Mouse (Mus musculus) limb, embryonic 15.5 days (tissue): ENCODE results near the gene Krt78. TPM values are rescaled to one million over a fixed set of nuclear protein-coding genes. Genes with fewer than 3 reads are reported as not detected.

Experiments used
- ATAC-seq: fragments of 200-750 bp; cut with Nextera tagmentation; 2 replicates; pipeline ENCODE4 v1.8.0; 2017; ENCODE audit warnings: low read depth, moderate TSS enrichment; ENCODE audit not compliant: insufficient number of reproducible peaks, low FRiP score, low TSS enrichment
- H3K27ac ChIP-seq: fragments of 300-500 bp; sonication (generic); 2 replicates; pipeline ENCODE4 v1.5.1; 2015; ENCODE audit warnings: moderate library complexity, mild to moderate bottlenecking, inconsistent platforms
- H3K27me3 ChIP-seq: fragments of 300-500 bp; sonication (generic); 2 replicates; pipeline ENCODE4 v1.6.1; 2015; ENCODE audit warnings: inconsistent platforms
- H3K36me3 ChIP-seq: fragments of 300-500 bp; sonication (generic); 2 replicates; pipeline ENCODE4 v1.6.1; 2015; ENCODE audit warnings: inconsistent platforms
- H3K4me1 ChIP-seq: fragments of 300-500 bp; sonication (generic); 2 replicates; pipeline ENCODE4 v1.6.1; 2015; ENCODE audit warnings: inconsistent platforms
- H3K4me2 ChIP-seq: fragments of 300-500 bp; sonication (generic); 2 replicates; pipeline ENCODE4 v1.6.1; 2015; ENCODE audit warnings: mild to moderate bottlenecking, inconsistent platforms
- H3K4me3 ChIP-seq: fragments of 300-500 bp; sonication (generic); 2 replicates; pipeline ENCODE4 v1.5.1; 2015; ENCODE audit warnings: mild to moderate bottlenecking, inconsistent platforms
- H3K9ac ChIP-seq: fragments of 300-500 bp; sonication (generic); 2 replicates; pipeline ENCODE4 v1.6.1; 2015; ENCODE audit warnings: inconsistent platforms
- H3K9me3 ChIP-seq: fragments of 300-500 bp; sonication (generic); 2 replicates; pipeline ENCODE4 v1.6.1; 2016; ENCODE audit warnings: inconsistent platforms
- WGBS: fragments of 180-500 bp; shearing (Covaris S2); methylation state at CpG from one replicate; pipeline ENCODE4 v1.1.7; 2015; 5-methylcytosine and 5-hydroxymethylcytosine counted together
- polyA plus RNA-seq: library from polyadenylated mRNA; unstranded; fragments of >200 nt; fragmentation: Nextera tagmentation; extraction: Ambion mirVana; gene quantifications from 2 replicates; pipeline ENCODE4 v1.2.1, GENCODE M21; 2015

The Krt78 gene
- polyA plus RNA-seq, 1 experiment from 2014 or later: 13.3 TPM

GRCm38 (mm10) chr15:101984746-101985145, 30.7 kb upstream of the Krt78 start:
- Histone ChIP-seq H3K27me3 (no peaks in the 10 kb centered on the region; the same call in 1 of the 2 replicates), H3K36me3 (no peaks in the 10 kb centered on the region), H3K9ac (no peak overlapping the region), H3K4me2 (peak overlapping the region; percentile 55; the same call in 1 of the 2 replicates), H3K9me3 (no peaks in the 10 kb centered on the region), H3K4me1 (peaks cover 20% of the 10 kb centered on the region), H3K4me3 (no peak overlapping the region), H3K27ac (peak overlapping the region; percentile 43; the same call in 1 of the 2 replicates)
- 11% methylated on average over 6 of the region's 6 CpGs for WGBS
- no peak for ATAC-seq

GRCm38 (mm10) chr15:101983949-101984601, 30.0 kb upstream of the Krt78 start:
- peaks cover 20% of the 10 kb centered on the region for H3K4me1 ChIP-seq
- peak overlapping the region; percentile 55 for H3K4me2 ChIP-seq
- H3K9ac ChIP-seq: no peak overlapping the region
- 2% methylated on average over 15 of the region's 15 CpGs for WGBS
- H3K4me3 ChIP-seq: peak overlapping the region; percentile 31
- peak; percentile 83 for ATAC-seq
- no peaks in the 10 kb centered on the region for H3K9me3 ChIP-seq
- H3K27ac ChIP-seq: peak overlapping the region; percentile 81
- H3K27me3 ChIP-seq: no peaks in the 10 kb centered on the region; the same call in 1 of the 2 replicates
- no peaks in the 10 kb centered on the region for H3K36me3 ChIP-seq

- Histone ChIP-seq H3K4me2 (peak overlapping the region; percentile 55), H3K9me3 (no peaks in the 10 kb centered on the region), H3K27ac (peak overlapping the region; percentile 81), H3K36me3 (no peaks in the 10 kb centered on the region), H3K4me1 (peaks cover 19% of the 10 kb centered on the region), H3K4me3 (no peak overlapping the region), H3K27me3 (no peaks in the 10 kb centered on the region; the same call in 1 of the 2 replicates), H3K9ac (no peak overlapping the region)
- WGBS: 77% methylated on average over 13 of the region's 13 CpGs
- ATAC-seq: no peak
Observed at GRCm38 (mm10) chr15:101983315-101983948, 29.3 kb upstream of the Krt78 start.

GRCm38 (mm10) chr15:101980849-101981248, 26.8 kb upstream of the Krt78 start:
- ATAC-seq: no peak
- H3K27ac ChIP-seq: peak overlapping the region; percentile 30
- no peaks in the 10 kb centered on the region for H3K36me3 ChIP-seq
- H3K4me2 ChIP-seq: no peak overlapping the region
- no peaks in the 10 kb centered on the region for H3K9me3 ChIP-seq
- no peak overlapping the region for H3K9ac ChIP-seq
- no peaks in the 10 kb centered on the region; the same call in 1 of the 2 replicates for H3K27me3 ChIP-seq
- WGBS: 25% methylated on average over 6 of the region's 6 CpGs
- H3K4me3 ChIP-seq: no peak overlapping the region
- H3K4me1 ChIP-seq: peaks cover 44% of the 10 kb centered on the region

- peaks cover 60% of the 10 kb centered on the region for H3K4me1 ChIP-seq
- under 1% methylated on average over 39 of the region's 39 CpGs for WGBS
Observed at GRCm38 (mm10) chr15:101977043-101977726, 23.1 kb upstream of the Krt78 start.

GRCm38 (mm10) chr15:101976641-101977040, 22.6 kb upstream of the Krt78 start:
- peaks cover 60% of the 10 kb centered on the region for H3K4me1 ChIP-seq
- WGBS: 32% methylated on average over 3 of the region's 3 CpGs

More at GRCm38 (mm10) chr15:101977043-101977726, 23.1 kb upstream of the Krt78 start:
- no peaks in the 10 kb centered on the region for H3K36me3 ChIP-seq
- peak; percentile 70 for ATAC-seq
- H3K4me3 ChIP-seq: peak overlapping the region; percentile 28
- peak overlapping the region; percentile 89 for H3K27ac ChIP-seq
- H3K9me3 ChIP-seq: no peaks in the 10 kb centered on the region
- 0 out of 2 replicates have a peak overlapping the region, but pooled peaks have one; percentile 0 for H3K9ac ChIP-seq
- H3K4me2 ChIP-seq: peak overlapping the region; percentile 56
- H3K27me3 ChIP-seq: no peaks in the 10 kb centered on the region

GRCm38 (mm10) chr15:101976023-101976422, 21.9 kb upstream of the Krt78 start:
- ATAC-seq: peak; percentile 30; the same call in 1 of the 2 replicates
- H3K4me2 ChIP-seq: no peak overlapping the region
- no peaks in the 10 kb centered on the region for H3K36me3 ChIP-seq
- H3K27ac ChIP-seq: peak overlapping the region; percentile 89
- no peak overlapping the region for H3K9ac ChIP-seq
- no peak overlapping the region for H3K4me3 ChIP-seq
- WGBS: 12% methylated on average over 5 of the region's 5 CpGs
- H3K9me3 ChIP-seq: no peaks in the 10 kb centered on the region
- no peaks in the 10 kb centered on the region for H3K27me3 ChIP-seq
- H3K4me1 ChIP-seq: peaks cover 57% of the 10 kb centered on the region

More at GRCm38 (mm10) chr15:101976641-101977040, 22.6 kb upstream of the Krt78 start:
- Histone ChIP-seq H3K27ac (peak overlapping the region; percentile 89), H3K27me3 (no peaks in the 10 kb centered on the region), H3K9ac (no peak overlapping the region), H3K4me3 (no peak overlapping the region), H3K4me2 (peak overlapping the region; percentile 56), H3K36me3 (no peaks in the 10 kb centered on the region), H3K9me3 (no peaks in the 10 kb centered on the region)
- ATAC-seq: no peak

- Histone ChIP-seq H3K9me3 (no peaks in the 10 kb centered on the region), H3K4me3 (no peak overlapping the region), H3K4me1 (peaks cover 51% of the 10 kb centered on the region), H3K27me3 (no peaks in the 10 kb centered on the region), H3K36me3 (no peaks in the 10 kb centered on the region), H3K9ac (no peak overlapping the region), H3K4me2 (no peak overlapping the region), H3K27ac (peak overlapping the region; percentile 89)
- ATAC-seq: no peak
- WGBS: 49% methylated on average over 16 of the region's 16 CpGs
Observed at GRCm38 (mm10) chr15:101974083-101974845, 20.2 kb upstream of the Krt78 start.

GRCm38 (mm10) chr15:101973414-101974077, 19.5 kb upstream of the Krt78 start:
- H3K4me2 ChIP-seq: no peak overlapping the region
- no peaks in the 10 kb centered on the region for H3K9me3 ChIP-seq
- H3K4me3 ChIP-seq: no peak overlapping the region
- H3K9ac ChIP-seq: no peak overlapping the region
- no peaks in the 10 kb centered on the region for H3K36me3 ChIP-seq
- H3K27ac ChIP-seq: peak overlapping the region; percentile 89
- no peaks in the 10 kb centered on the region for H3K27me3 ChIP-seq
- H3K4me1 ChIP-seq: peaks cover 51% of the 10 kb centered on the region
- ATAC-seq: no peak
- 13% methylated on average over 15 of the region's 15 CpGs for WGBS

- Histone ChIP-seq H3K27me3 (no peaks in the 10 kb centered on the region), H3K9ac (no peak overlapping the region), H3K9me3 (no peaks in the 10 kb centered on the region), H3K4me2 (no peak overlapping the region), H3K4me3 (no peak overlapping the region), H3K36me3 (no peaks in the 10 kb centered on the region), H3K4me1 (peaks cover 26% of the 10 kb centered on the region), H3K27ac (no peak overlapping the region)
- 8% methylated on average over 3 of the region's 6 CpGs for WGBS
- ATAC-seq: no peak
Observed at GRCm38 (mm10) chr15:101970536-101970935, 16.4 kb upstream of the Krt78 start.

GRCm38 (mm10) chr15:101966808-101967207, 12.7 kb upstream of the Krt78 start:
- Histone ChIP-seq H3K27ac (peak overlapping the region; percentile 38; the same call in 1 of the 2 replicates), H3K27me3 (no peaks in the 10 kb centered on the region), H3K9ac (no peak overlapping the region), H3K4me1 (0 out of 2 replicates have a peak, but pooled peaks cover 4% of the 10 kb centered on the region), H3K36me3 (no peaks in the 10 kb centered on the region), H3K4me3 (no peak overlapping the region), H3K9me3 (no peaks in the 10 kb centered on the region), H3K4me2 (no peak overlapping the region)
- 72% methylated on average over 8 of the region's 8 CpGs for WGBS
- ATAC-seq: no peak
